Mouse (Mus musculus) thymus, postnatal 14 days (tissue): ENCODE data around the gene Trp53i11.

Experiments
- DNase-seq: peaks from one replicate; pipeline ENCODE4 v3.0.0; 2021

Gene Trp53i11

DNA sequence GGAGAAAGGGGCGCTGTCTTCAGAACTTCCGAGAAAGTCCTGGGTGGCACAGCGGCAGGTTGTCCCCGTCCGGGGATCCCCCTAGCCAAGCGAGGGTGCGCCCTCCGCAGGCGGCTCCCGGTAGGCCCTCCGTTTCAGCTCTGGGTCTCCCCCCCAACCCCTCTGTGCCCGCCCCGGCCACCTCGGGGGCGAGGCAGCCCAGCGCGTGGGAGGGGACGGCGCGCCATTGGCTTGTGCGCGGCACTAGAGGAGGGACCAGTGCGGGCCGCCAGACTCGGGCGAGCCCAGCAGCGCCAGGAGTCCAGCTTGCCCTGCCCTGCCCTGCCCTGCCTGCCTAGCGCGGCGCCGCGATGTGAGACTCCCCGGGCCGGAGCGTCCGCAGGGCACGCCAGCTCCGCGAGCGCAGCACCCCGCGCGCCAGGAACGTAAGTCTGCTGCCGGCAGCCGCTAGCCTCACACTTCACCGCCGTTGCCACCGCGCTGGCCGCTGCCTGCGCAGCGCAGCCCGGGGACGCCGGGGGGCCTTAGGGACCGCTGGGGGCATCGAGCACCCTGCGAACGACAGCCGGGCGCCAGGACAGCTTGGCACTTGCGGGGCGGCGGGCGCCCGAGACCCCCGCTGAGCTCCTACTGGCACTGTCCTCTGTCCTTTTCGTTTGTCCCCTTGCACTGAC is at the start of gene Trp53i11:
Trp53i11 (plus strand) TSS at position 226 of the 674 bp plus-strand sequence.
- DNase-seq, result peak; percentile 99

GRCm38 (mm10) chr2:93139476-93139875 is 47.9 kb upstream of the Trp53i11 start:
- no peak for DNase-seq

GRCm38 (mm10) chr2:93141329-93141728 is 46.0 kb upstream of the Trp53i11 start:
- DNase-seq, result no peak

- DNase-seq, result no peak
Observed at GRCm38 (mm10) chr2:93142616-93143015, 44.7 kb upstream of the Trp53i11 start.

DNA sequence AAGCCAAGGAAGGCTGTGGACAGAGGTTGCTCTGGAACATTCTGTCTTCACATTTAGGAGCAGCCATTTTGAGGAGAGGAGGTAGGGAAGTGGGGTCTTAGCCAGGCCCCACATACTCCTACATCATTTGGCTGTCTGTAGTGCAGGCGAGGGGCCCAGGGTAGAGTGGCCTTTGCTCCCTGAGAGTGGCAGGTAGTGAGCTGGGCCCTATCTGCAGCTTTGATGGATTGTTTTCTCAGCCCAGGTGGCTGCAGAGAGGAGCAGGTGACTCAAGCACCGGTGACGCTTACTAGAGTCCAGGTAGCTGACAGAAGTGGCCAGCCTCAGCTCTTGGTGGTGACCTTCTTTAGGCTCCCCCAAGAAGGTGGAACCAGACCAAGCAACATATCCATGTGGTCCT is 43.2 kb upstream of the Trp53i11 start:
- no peak for DNase-seq

GRCm38 (mm10) chr2:93150009-93150408 is 37.3 kb upstream of the Trp53i11 start:
- DNase-seq, result no peak

- DNase-seq, result peak; percentile 38
Observed at GRCm38 (mm10) chr2:93150673-93151450, 36.5 kb upstream of the Trp53i11 start.

- DNase-seq, result peak; percentile 26
Observed at GRCm38 (mm10) chr2:93152191-93152601, 35.2 kb upstream of the Trp53i11 start.

- no peak for DNase-seq
Observed at GRCm38 (mm10) chr2:93152883-93153491, 34.4 kb upstream of the Trp53i11 start.

DNA sequence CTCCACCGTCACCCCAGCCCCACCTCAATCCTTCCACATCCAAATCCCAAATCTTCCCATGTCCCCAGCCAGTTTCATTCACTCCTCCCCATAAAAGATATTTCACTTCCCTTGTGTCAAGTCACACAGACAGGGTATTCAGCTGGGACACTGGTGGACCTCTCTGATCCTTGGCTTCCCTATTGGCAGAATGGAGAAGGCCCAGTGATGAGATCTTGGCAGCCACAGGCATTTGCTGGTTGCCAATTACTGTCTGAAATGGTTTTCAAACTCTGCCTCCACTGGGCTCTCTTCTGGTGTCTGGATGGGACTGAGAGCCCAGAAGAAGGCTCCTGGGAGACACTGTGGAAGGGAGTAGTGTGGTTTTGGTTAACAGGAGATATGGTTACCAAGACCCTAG is 33.5 kb upstream of the Trp53i11 start:
- no peak for DNase-seq

DNA sequence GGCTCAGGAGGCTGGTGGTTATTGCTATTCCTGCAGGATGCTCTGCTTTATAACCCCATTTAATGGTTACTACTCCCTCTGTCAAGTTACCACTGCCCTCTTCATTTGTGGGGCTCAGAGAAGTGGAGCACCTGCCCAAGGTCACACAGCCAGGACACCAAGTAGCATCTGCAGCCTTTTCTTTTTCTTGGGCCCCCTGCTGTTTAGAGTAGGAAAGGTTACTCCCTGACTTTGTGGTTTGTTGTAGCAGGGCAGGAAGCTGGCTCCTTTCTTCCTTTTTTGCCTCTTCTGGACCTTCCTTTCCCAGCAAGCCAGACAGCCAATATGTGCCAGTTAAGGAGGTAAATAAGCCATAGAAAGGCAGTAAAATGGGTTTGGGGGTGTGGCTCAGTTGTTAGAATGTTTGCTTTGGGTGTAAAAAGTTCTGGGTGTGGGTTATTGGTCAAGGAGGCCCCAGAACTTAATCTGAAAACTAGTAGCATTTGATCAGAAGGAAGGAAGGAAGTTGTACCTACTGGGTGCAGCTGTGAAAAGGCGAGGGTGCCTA is 32.8 kb upstream of the Trp53i11 start:
- peak; percentile 57 for DNase-seq

GRCm38 (mm10) chr2:93160467-93161035 is 26.8 kb upstream of the Trp53i11 start:
- no peak for DNase-seq

DNA sequence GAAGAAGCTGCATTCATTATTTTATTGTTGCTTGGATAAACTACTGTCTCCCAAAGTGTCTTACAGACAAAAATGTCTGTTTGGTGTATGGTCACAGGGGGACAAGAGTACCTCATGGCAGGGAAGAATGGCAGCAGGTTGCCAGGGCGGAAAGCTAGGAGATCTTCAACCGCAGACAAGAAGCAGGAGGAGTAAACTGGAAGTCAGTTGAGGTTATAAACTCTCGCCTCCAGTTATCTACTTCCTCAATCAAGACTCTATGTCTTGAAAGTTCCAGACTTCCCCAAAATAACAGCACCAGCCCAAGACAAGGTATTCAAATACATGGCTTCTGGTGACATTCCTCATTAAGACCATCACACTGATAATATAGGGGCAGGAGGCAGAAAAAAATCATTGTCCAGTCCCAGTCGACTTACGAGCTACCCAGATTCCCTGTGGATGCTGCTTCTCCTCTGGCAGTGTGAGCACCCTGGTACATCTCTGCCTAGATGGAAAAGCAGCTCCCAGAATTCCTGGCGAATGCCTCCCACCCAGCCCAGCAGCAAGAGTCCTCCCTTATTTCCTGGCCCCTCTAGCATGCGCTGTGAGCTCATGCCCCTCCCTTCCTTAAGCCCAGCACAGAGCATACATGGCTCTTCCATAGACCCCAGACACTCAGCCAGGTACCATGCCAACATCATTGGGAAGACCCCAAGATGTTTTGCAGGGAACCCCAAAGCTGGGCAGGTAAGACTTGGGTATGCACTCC is 25.3 kb upstream of the Trp53i11 start:
- DNase-seq, result no peak

GRCm38 (mm10) chr2:93162791-93163190 is 24.6 kb upstream of the Trp53i11 start:
- DNase-seq, result no peak

GRCm38 (mm10) chr2:93163317-93163716 is 24.0 kb upstream of the Trp53i11 start:
- no peak for DNase-seq

DNA sequence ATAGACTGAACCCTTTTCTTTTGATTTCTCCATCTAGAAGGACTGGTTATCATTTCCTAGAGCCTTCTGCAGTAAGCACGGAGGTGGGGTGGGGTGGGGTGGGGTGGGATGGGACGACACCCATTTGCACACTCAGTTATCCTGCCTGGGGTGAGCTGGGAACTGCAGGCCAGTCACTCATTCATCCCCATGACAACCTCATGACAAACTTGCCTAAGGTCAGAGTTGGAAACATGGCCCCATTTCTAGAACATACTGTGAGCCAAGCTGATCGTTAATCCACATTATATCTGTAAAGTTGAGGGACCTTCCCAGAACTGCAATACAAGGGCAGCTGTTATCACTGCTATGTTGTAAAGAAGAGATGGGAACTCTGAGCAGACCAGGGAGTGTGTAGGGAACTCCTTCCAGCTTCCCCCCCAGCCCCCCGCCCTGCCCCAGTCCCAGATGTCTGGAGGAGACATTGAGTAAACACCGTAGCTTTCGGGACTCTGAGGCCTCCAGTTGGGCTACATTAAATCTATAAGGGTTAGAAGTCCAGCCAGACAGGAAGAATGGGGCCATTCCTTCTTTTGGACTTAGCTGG is 23.5 kb upstream of the Trp53i11 start:
- no peak for DNase-seq

DNA sequence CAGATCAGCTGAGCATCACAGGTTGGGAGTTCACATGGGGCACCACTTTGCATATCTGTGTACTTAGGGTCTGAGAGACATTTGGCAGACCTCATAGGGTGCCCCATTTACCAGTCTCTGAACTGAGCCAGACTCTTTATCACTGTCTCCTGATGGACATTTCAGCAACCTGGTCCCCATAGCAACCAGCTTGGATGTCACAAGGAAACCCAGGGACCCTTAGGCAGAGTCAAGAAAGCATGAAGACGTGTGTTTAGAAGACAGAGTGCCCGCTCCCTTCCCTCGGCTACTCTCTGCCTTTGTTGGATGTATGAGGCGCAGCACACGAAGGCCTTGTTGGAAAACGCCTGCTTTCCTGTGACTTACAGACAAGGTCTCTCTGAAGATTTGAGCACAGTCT is 21.1 kb upstream of the Trp53i11 start:
- no peak for DNase-seq

DNA sequence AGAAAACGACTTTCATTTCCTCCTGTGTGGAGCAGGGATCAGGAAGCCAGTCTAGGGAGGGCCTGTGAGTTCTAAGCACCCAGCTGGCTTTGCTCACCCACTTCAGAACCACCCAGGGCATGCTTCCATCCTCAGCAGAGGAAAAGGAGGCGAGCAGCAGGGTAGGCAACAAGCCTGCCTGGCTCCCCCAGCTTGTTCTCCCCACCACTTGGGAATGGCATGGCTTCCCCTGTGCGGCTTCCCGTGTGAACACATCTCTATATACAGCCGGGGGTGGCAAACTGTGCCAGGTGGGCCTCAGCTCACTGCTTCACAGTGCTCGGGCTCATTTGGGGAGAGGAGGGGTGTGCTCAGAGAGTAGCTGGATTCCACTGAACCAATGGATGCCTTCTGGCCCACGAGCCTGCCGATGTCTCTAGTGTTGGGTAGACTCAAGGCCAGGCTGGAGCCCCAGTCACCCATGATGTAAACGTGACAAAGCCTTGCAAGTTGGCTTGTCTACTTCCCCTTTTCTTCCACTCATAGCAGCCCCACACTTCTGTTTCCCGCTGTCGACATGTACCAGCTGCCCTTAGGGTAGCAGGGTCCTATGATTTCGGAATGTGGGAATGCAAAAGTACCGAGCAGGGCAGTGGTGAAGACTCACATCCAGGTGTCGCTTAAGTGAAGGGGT is 20.5 kb upstream of the Trp53i11 start:
- DNase-seq, result no peak

- no peak for DNase-seq
Observed at GRCm38 (mm10) chr2:93170156-93170844, 17.0 kb upstream of the Trp53i11 start.

- no peak for DNase-seq
Observed at GRCm38 (mm10) chr2:93170845-93171200, 16.5 kb upstream of the Trp53i11 start.

DNA sequence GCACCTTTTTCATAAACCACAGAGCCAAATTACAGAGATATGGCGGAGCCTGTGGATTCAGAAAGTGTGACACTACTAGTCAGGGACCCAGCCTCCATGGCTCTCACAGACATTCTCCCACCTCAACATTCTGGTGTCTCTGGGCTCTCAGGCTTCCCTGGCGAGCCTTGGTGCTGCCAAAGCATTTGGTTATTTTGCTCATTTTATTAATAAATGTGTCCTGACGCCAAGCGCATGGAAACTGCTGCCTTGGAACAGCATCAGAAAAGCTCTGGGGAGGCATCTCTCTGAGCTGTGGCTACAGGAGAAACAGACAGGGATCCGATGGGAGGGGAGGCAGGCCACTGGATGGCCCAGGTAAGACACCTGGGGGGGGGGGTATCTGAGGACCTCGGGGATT is 15.4 kb upstream of the Trp53i11 start:
- no peak for DNase-seq
